16 mouse cellular contexts compared by ENCODE assay signal in genomic region chr9:28196550-28196949, GRCm38 (mm10).
A peak's percentile ranks its signal among the peaks of the same experiment; 100 is the strongest.
DNase-seq lines count a peak whose midpoint lies in the region; ATAC-seq and TF ChIP-seq lines count a peak whose summit lies in the region.
"Had no signal": no experiment of that assay in that cellular context is flagged by ENCODE, and none has a peak within 500 bp of the region (broad histone marks: within the 10 kb centered on the region; RNA-seq: fewer than 3 reads in every experiment).

No protein-coding gene starts in this region.

- 90% methylated on average over 2 of the region's 2 CpGs for WGBS in embryonic facial prominence, embryonic 14.5 days
- 94% methylated on average over 2 of the region's 2 CpGs for WGBS in embryonic facial prominence, embryonic 10.5 days
- 90% methylated on average over 2 of the region's 2 CpGs for WGBS in limb, embryonic 14.5 days
- 89% methylated on average over 2 of the region's 2 CpGs for WGBS in limb, embryonic 10.5 days

- no peaks in the 10 kb centered on the region for H3K4me1 ChIP-seq in embryonic facial prominence, embryonic 14.5 days (ENCODE audit: control insufficient read depth, insufficient read depth, low read length)
- no peaks in the 10 kb centered on the region; the same call in 1 of the 2 replicates for H3K4me1 ChIP-seq in embryonic facial prominence, embryonic 10.5 days
- H3K4me1 ChIP-seq in limb, embryonic 14.5 days (ENCODE audit: control insufficient read depth, insufficient read depth, low read length): no peaks in the 10 kb centered on the region
- H3K4me1 ChIP-seq in limb, embryonic 10.5 days: no peaks in the 10 kb centered on the region
- H3K4me1 ChIP-seq: embryonic facial prominence, embryonic 12.5 days; heart, embryonic 13.5 days had no signal

- intact Hi-C loops in heart, postnatal 10 days (cut with DNase I): loop anchor here (10.0 kb wide), 1 partner anchor 462 kb away; no protein-coding TSS in a partner anchor
- intact Hi-C loops in heart, postnatal 25 days (cut with DNase I): loop anchor here (5.0 kb wide), 1 partner anchor 784 kb away; no protein-coding TSS in a partner anchor
- intact Hi-C loops in left cerebral cortex, postnatal 36 days (cut with DNase I): no loop called here

- H3K36me3 ChIP-seq in embryonic facial prominence, embryonic 14.5 days (ENCODE audit: control insufficient read depth, insufficient read depth, low read length): no peaks in the 10 kb centered on the region
- H3K36me3 ChIP-seq in embryonic facial prominence, embryonic 10.5 days (replicated peaks): no peaks in the 10 kb centered on the region
- H3K36me3 ChIP-seq in limb, embryonic 14.5 days (ENCODE audit: control insufficient read depth, insufficient read depth, low read length): no peaks in the 10 kb centered on the region
- H3K36me3 ChIP-seq in limb, embryonic 10.5 days: no peaks in the 10 kb centered on the region
- H3K36me3 ChIP-seq: embryonic facial prominence, embryonic 12.5 days; forebrain, embryonic 15.5 days; heart, embryonic 13.5 days had no signal

- no peaks in the 10 kb centered on the region for H3K27me3 ChIP-seq in embryonic facial prominence, embryonic 14.5 days (replicated peaks; ENCODE audit: control insufficient read depth, insufficient read depth, low read length)
- no peaks in the 10 kb centered on the region for H3K27me3 ChIP-seq in embryonic facial prominence, embryonic 10.5 days (replicated peaks; ENCODE audit: low read depth, poor library complexity, severe bottlenecking)
- H3K27me3 ChIP-seq in limb, embryonic 14.5 days (ENCODE audit: control insufficient read depth, insufficient read depth, low read length): no peaks in the 10 kb centered on the region
- 0 out of 2 replicates have a peak, but pooled peaks cover 5% of the 10 kb centered on the region for H3K27me3 ChIP-seq in limb, embryonic 10.5 days (ENCODE audit: low read depth, poor library complexity, severe bottlenecking)
- H3K27me3 ChIP-seq: embryonic facial prominence, embryonic 12.5 days; forebrain, embryonic 15.5 days had no signal

- peak; percentile 24 for DNase-seq in embryonic facial prominence, embryonic 14.5 days (ENCODE audit: low spot score)
- DNase-seq in embryonic facial prominence, embryonic 10.5 days (ENCODE audit: low spot score): no peak
- DNase-seq in heart, postnatal 10 days: peak; percentile 7 to 11
- no peak for DNase-seq in heart, postnatal 25 days (ENCODE audit: low spot score)
- DNase-seq in limb, embryonic 14.5 days (ENCODE audit: low spot score): peak; percentile 41
- DNase-seq in limb, embryonic 10.5 days (ENCODE audit: low spot score): no peak
- peak; percentile 35 for DNase-seq in brain, adult 2 months (ENCODE audit: low read depth, low spot score)
- DNase-seq in left cerebral cortex, postnatal 36 days (ENCODE audit: low spot score in 2 of 2): no peak
- DNase-seq: adrenal gland, postnatal 10 days; embryo, embryonic 11 days; gastrocnemius, postnatal 10 days had no signal

- H3K27ac ChIP-seq in embryonic facial prominence, embryonic 14.5 days (replicated peaks; ENCODE audit: low read depth, low read length): no peak overlapping the region
- H3K27ac ChIP-seq in embryonic facial prominence, embryonic 10.5 days (replicated peaks): no peak overlapping the region
- no peak overlapping the region for H3K27ac ChIP-seq in limb, embryonic 14.5 days (replicated peaks; ENCODE audit: low read depth, low read length)
- H3K27ac ChIP-seq in limb, embryonic 10.5 days: no peak overlapping the region
- H3K27ac ChIP-seq: embryonic facial prominence, embryonic 12.5 days; forebrain, embryonic 15.5 days; heart, embryonic 13.5 days; hindbrain, embryonic 14.5 days had no signal

- no peak overlapping the region for H3K4me2 ChIP-seq in embryonic facial prominence, embryonic 14.5 days (ENCODE audit: low read depth, low read length)
- H3K4me2 ChIP-seq in limb, embryonic 14.5 days (replicated peaks; ENCODE audit: low read depth, low read length, severe bottlenecking): no peak overlapping the region
- H3K4me2 ChIP-seq: embryonic facial prominence, embryonic 12.5 days; forebrain, embryonic 15.5 days; heart, embryonic 13.5 days; hindbrain, embryonic 14.5 days had no signal

- H3K9ac ChIP-seq in embryonic facial prominence, embryonic 14.5 days (ENCODE audit: low read depth, low read length): no peak overlapping the region
- H3K9ac ChIP-seq in limb, embryonic 14.5 days (ENCODE audit: low read depth, low read length, severe bottlenecking): no peak overlapping the region
- H3K9ac ChIP-seq: embryonic facial prominence, embryonic 12.5 days; forebrain, embryonic 15.5 days; heart, embryonic 13.5 days; hindbrain, embryonic 14.5 days had no signal

- no peaks in the 10 kb centered on the region for H3K9me3 ChIP-seq in embryonic facial prominence, embryonic 14.5 days (ENCODE audit: control insufficient read depth, low read length)
- no peaks in the 10 kb centered on the region for H3K9me3 ChIP-seq in embryonic facial prominence, embryonic 10.5 days
- no peaks in the 10 kb centered on the region for H3K9me3 ChIP-seq in limb, embryonic 14.5 days (ENCODE audit: control insufficient read depth, low read length)
- no peaks in the 10 kb centered on the region for H3K9me3 ChIP-seq in limb, embryonic 10.5 days (replicated peaks)
- H3K9me3 ChIP-seq: embryonic facial prominence, embryonic 12.5 days; forebrain, embryonic 15.5 days; heart, embryonic 13.5 days had no signal

- ATAC-seq in embryonic facial prominence, embryonic 14.5 days (ENCODE audit: low read depth): no peak
- no peak for ATAC-seq in limb, embryonic 14.5 days (ENCODE audit: low FRiP score, low read depth)
- ATAC-seq: forebrain, embryonic 15.5 days; intestine, embryonic 16.5 days had no signal

- TF ChIP-seq POLR2A in limb, embryonic 14.5 days (IDR thresholded peaks at IDR 0.05; ENCODE audit: borderline replicate concordance, extremely low read depth, insufficient read depth, insufficient read length): no peak

- H3K4me3 ChIP-seq in embryonic facial prominence, embryonic 14.5 days (ENCODE audit: low read depth, low read length): no peak overlapping the region
- no peak overlapping the region for H3K4me3 ChIP-seq in embryonic facial prominence, embryonic 10.5 days
- no peak overlapping the region for H3K4me3 ChIP-seq in limb, embryonic 14.5 days (replicated peaks; ENCODE audit: low read length)
- no peak overlapping the region for H3K4me3 ChIP-seq in limb, embryonic 10.5 days
- H3K4me3 ChIP-seq: embryonic facial prominence, embryonic 12.5 days; forebrain, embryonic 15.5 days; heart, embryonic 13.5 days had no signal

Comparison
In these comparisons a context has a peak if more than half of its experiments do, and no peak if none do; other contexts are left out.
1. DNase-seq: peak in embryonic facial prominence, embryonic 14.5 days (single experiment), heart, postnatal 10 days (2 of 2), limb, embryonic 14.5 days (single experiment) and brain, adult 2 months (single experiment); none in embryonic facial prominence, embryonic 10.5 days (single experiment), heart, postnatal 25 days (single experiment), limb, embryonic 10.5 days (single experiment) and left cerebral cortex, postnatal 36 days (0 of 2).